Mouse (Mus musculus) c-Kit-positive CD71-negative TER-119-negative erythroid progenitor cells, embryonic 14.5 days (primary cell): ENCODE data around the gene Cox16.

Experiments used
- DNase-seq: peaks from one replicate; pipeline ENCODE4 v3.0.0-alpha.2; 2013; ENCODE audit warnings: low read depth

Gene Cox16

GRCm38 (mm10) chr12:81324116-81324515, 160.8 kb downstream of the Cox16 start:
- DNase-seq: no peak

GRCm38 (mm10) chr12:81321021-81321420, 163.9 kb downstream of the Cox16 start:
- DNase-seq: no peak

GRCm38 (mm10) chr12:81317811-81318210, 167.1 kb downstream of the Cox16 start:
- DNase-seq: no peak

GRCm38 (mm10) chr12:81315953-81316352, 169.0 kb downstream of the Cox16 start:
- no peak for DNase-seq
